Mouse (Mus musculus): Measurements from ENCODE around the gene 1700028K03Rik. TPM values are rescaled to one million over a fixed set of nuclear protein-coding genes. Genes with fewer than 3 reads are reported as not detected.

The 1700028K03Rik gene
- total RNA-seq, 4 experiments from 2014 or later, result not detected

DNA sequence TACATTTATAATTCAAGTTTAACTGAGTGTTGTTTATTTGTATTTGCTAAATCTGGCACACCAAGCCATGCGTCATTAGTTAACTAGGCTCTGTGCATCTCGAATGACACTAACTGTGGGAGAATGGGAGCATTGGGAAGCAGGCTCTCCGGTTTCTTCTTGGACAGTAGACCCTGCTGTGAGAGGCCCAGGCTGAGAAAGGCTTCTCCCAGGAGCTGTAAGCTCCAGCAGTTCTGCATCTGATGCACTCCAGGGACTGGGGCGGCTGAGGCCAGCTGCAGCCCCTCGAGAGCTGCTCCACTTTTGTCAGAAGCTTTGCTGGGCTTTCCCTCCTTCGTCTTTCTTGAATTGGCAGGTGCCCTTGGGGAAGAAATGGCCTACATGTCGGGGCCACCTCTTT is 7.2 kb downstream of the 1700028K03Rik start:
- DNase-seq (ENCODE audit: low spot score in 2 of 2), result peak; percentile 46 to 63

DNA sequence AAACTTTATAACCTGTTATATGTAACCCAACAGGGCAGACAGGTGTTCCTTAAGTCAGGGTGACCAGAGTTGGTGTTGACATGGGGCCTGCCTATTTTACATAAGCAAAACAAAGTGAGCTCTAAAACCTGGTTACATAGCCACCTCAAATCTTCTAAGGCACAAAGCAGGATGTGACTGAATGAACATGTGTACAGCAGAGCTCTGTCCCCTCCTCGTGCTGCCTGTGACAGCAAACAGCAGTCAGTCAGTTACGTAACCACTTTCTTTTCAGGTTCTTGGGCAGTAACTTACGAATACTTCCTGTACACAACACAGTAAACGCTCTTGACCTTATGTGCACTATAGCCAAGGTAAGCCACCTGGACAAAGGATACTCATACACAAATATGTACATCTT is 11.4 kb downstream of the 1700028K03Rik start:
- DNase-seq (ENCODE audit: low spot score in 2 of 2), result no peak

DNA sequence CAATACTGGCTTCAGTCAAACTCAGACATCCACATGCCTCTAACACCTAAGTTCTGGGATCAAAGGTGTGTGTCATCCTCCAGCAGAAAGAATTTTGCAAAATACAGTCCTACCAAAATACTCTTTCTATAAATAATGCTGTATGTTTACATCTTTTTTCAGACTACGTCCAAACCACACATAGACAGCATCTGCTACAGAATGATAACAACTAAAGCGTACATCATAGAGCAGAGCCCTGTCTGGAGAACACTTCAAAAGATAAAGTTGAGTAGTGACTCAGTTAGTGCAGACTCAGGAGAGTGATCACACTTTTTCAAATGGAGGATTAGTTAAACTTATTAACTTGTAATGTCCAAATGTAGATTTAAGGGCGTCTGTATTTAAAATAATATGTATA is 13.4 kb downstream of the 1700028K03Rik start:
- no peak for DNase-seq (ENCODE audit: low spot score in 2 of 2)

DNA sequence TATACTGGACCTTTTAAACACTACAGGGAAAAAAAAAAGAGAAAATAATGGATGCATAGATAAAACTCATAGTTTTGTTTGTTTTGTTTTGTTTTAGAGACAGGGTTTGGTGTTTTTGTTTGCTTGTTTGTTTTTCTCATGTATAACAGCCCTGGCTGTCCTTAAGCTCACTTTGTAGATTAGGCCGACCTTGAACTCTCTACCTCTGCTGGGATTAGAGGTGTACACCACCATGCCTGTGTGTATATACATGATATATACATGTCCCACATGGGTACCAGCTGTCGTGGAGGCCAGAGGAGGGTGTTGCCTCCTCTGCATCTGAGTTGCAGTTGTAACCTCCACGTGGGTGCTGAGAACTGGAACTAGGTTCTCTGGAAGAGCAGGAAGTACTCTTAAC is 13.9 kb downstream of the 1700028K03Rik start:
- no peak for DNase-seq (ENCODE audit: low spot score in 2 of 2)

DNA sequence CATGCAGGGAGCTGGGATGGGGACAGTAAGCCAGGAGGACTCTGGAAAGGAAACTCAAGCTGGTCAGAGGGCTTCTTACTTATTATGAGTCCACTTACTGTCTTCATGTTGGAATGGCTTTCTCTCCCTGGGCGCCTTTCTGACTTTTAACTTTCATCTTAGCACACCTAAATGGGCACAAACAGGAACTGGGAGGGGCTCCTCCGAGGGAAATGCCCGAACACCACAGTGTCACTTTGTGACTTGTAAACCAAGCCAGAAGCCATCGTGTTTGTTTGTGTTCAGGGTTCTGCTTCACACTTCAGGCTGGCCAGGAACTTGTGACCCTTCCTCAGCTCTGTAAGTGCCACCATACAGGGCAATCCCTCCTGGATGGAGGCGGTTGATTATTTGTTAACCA is 19.8 kb downstream of the 1700028K03Rik start:
- DNase-seq (ENCODE audit: low spot score in 2 of 2), result no peak

DNA sequence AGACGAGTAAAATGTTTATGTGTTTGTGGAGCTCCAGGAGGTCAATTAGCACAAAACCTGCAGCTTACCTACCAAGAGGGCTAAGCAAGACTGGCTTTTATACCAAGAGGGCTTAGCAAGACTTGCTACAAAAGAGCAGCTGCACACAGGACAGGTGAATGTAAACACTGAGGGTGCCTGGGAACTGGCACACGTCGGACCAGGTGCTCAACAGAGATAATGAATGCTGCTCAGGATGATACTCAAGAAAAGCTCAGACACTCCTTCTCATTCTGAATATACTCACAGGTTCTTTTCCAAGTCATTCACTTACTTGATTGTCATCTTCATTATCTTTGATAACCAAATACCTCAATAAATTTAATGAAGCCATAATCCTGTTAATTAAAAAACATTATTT is 22.5 kb downstream of the 1700028K03Rik start:
- DNase-seq (ENCODE audit: low spot score in 2 of 2), result no peak

DNA sequence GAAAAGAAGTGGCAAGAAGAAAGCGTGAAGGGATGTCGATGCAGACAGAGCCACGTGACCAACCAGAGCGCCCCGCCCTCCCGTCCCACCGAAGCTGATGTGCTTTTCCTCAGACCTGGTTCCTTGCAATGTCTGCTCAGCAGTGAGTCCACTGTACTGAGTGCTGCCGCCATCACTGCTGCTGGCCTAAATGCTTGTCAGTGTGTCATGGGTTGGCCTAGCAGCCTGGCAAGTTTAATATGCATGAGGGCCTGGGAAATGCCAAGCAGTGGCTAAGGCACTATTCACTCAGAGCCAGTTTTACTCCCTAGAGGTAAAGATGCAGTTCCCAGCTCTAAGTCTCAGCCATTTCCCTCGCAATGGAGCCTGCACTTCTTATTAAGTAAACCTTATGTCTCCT is 34.6 kb downstream of the 1700028K03Rik start:
- no peak for DNase-seq (ENCODE audit: low spot score in 2 of 2)

DNA sequence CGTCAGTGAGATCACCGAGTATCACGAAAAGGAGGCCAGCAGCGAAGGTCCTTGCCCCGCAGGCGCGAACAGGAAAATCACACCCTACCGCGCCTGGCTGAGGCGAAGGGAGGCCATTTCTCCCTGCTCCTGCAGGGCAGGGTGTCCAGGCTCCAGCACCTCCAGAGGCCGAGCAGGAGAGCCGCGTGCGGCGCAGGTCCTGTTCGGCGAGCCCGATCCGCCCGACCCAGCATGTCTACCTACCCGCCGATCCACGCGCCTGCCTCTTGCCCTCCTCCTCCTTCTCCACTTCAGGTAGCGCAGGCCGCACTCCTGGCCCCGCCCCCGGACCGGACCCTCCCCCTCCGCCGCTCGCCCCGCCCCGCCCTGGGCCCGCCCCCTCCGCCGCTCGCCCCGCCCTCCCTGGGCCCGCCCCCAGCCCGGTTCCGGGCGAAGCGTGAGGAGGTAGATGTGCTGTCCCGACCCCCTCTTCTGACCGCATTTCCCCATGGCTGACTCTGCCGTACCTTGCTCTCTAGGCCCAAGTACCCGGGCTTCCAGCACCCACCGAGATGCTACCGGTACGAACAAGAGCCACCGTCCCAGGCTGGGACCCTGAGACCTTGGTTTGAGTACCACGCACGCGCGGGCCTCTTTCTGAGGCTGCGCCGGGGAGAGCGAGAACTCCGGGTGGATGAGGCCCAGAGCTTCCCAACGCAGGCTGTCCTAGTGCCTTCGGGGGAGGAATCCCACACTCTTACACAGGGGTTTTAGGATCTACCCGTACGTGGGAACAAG is 63.0 kb downstream of the 1700028K03Rik start, which contains the start of the genes Rpap2 and Glmn:
Gene Rpap2, plus strand, starts transcription at position 73 of the 777 bp plus-strand sequence.
Gene Glmn, minus strand, starts transcription at position 588 of the 777 bp plus-strand sequence.
- peak; percentile 61 to 77 for DNase-seq (ENCODE audit: low spot score in 2 of 2)

DNA sequence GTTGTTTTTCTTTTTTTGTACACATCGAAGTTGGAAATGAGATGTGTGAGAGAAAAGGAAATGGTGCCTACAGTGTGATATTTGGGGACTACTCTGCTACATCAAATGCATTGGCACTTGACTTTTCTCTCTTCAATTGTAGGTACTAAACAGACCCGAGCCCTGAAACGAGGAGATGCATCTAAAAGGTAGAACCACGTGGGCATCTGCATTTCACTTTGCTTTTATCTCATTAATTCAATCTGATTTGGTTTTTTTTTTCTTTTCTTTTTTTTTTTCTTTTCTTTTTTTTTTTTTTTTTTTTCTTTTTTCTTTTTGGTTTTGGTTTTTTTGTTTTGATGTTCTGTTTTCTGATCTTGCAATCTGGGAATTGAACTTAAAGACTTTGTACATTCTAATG is 63.9 kb downstream of the 1700028K03Rik start:
- DNase-seq (ENCODE audit: low spot score in 2 of 2), result no peak

Other genes starting within 250 kb of the 1700028K03Rik start
- gene Tgfbr3, start 245.1 kb upstream of the 1700028K03Rik start, total RNA-seq (2022), result 10 to 100 TPM; 11.7 to 20.0 (median 15.3) TPM
- 1 to 10 TPM; 1.7 to 2.2 (median 2.0) TPM for gene Brdt, start 203.6 kb upstream of the 1700028K03Rik start, total RNA-seq (2022)
- gene Ephx4, start 132.0 kb upstream of the 1700028K03Rik start, total RNA-seq (2022), result 1 to 10 TPM in 1 of 4 experiments, under 1 TPM in 3; 0.46 to 2.4 (median 0.65) TPM
- not detected for gene Lpcat2b, start 103.2 kb upstream of the 1700028K03Rik start, total RNA-seq (2022)
- 1 to 10 TPM; 6.2 to 7.1 (median 6.5) TPM for gene Btbd8, start 96.7 kb upstream of the 1700028K03Rik start, total RNA-seq (2022)
- not detected for gene Gm42669, start 27.1 kb upstream of the 1700028K03Rik start, total RNA-seq (2022)
- 10 to 100 TPM; 10.2 to 16.1 (median 12.3) TPM for gene Rpap2, start 62.7 kb downstream of the 1700028K03Rik start, total RNA-seq (2022)
- 1 to 10 TPM; 4.1 to 5.7 (median 5.4) TPM for gene Glmn, start 63.2 kb downstream of the 1700028K03Rik start, total RNA-seq (2022)
- not detected for gene Gfi1, start 191.3 kb downstream of the 1700028K03Rik start, total RNA-seq (2022)